Mouse (Mus musculus): ENCODE data around the gene 4921539E11Rik. TPM values are rescaled to one million over a fixed set of nuclear protein-coding genes. Genes with fewer than 3 reads are reported as not detected.
A peak's percentile ranks its signal among the peaks of the same experiment; 100 is the strongest.

Gene 4921539E11Rik
- polyA plus RNA-seq, 1 experiment: not detected

DNA sequence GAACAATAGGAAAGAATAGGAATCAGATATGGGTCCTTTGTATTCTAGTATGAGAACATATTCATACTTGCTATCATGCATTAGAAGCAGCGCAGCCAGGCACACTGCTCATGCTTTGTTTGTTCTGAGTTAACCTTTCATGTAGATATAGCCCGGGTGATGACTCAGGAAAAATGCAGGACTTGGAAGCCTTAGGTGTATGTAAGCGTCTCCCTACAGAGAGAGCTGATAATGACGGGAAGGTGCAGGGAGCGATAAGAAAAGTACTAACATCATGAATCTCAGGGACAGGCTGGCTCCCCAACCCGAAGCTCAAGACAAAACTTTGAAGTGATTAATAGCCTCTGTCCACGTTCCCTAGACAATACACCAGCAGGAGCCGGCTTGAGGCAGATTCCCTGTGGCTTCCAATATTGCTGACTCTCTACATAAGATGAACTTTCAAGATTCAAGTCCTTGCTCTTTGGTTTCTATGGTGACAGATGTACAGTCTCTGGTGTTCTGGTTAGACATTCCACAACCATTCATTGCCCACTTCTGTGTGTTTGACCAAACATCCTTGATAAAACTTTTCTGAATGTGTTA, 26.8 kb downstream of the 4921539E11Rik start:
- Histone ChIP-seq H3K4me3 (ENCODE audit: insufficient read depth, low read depth, low read length) (no peak overlapping the region), H3K4me1 (ENCODE audit: control insufficient read depth, insufficient read depth, insufficient read length, low read length) (no peaks in the 10 kb centered on the region), H3K27ac (replicated peaks; ENCODE audit: low read depth, low read length) (no peak overlapping the region)

DNA sequence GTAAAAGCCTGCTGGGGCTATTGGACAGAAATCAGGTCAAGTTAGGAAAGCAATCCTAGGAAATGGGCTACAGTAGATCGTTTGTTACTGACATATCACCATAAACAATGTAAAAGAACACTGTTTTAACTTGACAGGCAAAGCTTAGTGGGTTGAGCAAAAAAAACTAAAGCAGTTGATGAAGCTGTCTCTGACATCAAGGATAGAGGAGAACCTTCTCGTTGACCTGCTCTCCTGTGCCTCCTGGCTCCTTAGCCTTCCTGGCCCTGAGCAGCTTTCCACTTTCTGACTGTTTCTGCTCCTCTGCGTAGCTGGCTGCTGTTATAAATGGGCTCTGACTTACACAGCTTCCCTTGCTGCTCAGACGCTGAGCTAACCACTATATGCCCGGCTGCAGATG, 27.3 kb downstream of the 4921539E11Rik start:
- Histone ChIP-seq H3K4me1 (ENCODE audit: control insufficient read depth, insufficient read depth, insufficient read length, low read length) (no peaks in the 10 kb centered on the region), H3K4me3 (ENCODE audit: insufficient read depth, low read depth, low read length) (no peak overlapping the region), H3K27ac (replicated peaks; ENCODE audit: low read depth, low read length) (no peak overlapping the region)

DNA sequence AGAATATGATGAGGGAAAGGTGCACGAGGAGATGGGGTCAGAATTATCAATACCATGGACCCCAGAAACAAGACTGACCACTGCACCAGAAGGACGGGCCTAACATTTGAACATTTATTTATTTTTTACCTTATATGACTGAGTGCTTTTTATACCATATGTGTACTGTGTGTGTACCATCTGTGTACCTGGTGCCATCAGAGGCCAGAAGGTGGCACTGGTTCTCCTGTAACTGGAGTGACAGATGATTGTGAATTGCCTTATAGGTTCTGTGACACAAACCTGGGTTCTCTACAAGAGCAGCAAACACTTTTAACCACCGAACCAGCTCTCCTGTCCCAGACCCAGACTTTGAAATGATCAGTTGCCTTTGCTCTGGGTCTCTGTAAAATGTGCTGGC, 31.8 kb downstream of the 4921539E11Rik start:
- Histone ChIP-seq H3K27ac (replicated peaks; ENCODE audit: low read depth, low read length) (no peak overlapping the region), H3K4me1 (ENCODE audit: control insufficient read depth, insufficient read depth, insufficient read length, low read length) (no peaks in the 10 kb centered on the region), H3K4me3 (ENCODE audit: insufficient read depth, low read depth, low read length) (no peak overlapping the region)

DNA sequence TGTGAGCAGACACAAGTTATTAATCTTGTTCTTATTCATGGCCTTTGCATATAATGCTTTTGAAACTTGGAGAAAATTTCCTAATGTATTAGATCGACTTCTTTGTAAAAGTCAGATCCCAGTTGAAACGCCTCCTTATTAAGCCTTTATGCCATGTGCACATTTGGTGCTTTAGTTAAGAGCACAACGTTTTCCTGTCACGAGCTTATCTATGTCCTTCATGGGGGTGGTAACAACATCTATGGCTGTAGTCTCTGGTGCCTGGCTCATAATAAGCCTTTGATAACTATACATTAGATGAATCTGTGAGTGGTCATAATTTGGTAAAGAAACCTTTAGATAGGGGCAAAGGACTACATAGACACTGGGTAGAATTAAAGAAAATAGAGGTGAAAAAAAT, 36.8 kb downstream of the 4921539E11Rik start:
- Histone ChIP-seq H3K27ac (replicated peaks; ENCODE audit: low read depth, low read length) (no peak overlapping the region), H3K4me1 (ENCODE audit: control insufficient read depth, insufficient read depth, insufficient read length, low read length) (no peaks in the 10 kb centered on the region), H3K4me3 (ENCODE audit: insufficient read depth, low read depth, low read length) (no peak overlapping the region)

DNA sequence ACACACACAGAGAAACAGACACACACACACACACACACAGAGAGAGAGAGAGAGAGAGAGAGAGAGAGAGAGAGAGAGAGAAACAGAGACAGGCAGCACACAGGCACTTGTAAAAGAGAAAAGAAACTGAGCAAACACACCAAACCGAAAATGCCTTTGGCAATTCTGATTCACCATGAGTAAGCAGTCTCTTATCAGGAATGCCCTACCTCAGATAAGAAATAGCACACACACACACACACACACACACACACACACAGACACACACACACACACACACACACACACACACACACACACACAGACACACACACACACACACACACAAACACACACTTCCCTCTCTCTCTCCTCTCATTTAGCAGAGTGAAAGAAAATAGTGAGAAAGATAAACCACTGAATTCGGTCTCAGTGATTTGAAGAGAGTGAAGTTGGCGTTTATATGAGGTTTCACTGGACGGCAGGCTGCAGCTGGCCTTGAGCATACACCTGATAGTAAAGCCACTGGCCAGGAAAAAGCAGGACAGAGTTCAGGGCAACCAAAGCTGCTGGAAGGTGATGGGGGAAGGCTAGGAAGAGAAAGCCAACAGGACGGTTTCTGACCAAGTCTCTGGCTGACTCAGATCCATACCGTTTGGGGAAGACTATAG, 41.1 kb downstream of the 4921539E11Rik start:
- Histone ChIP-seq H3K4me3 (ENCODE audit: insufficient read depth, low read depth, low read length) (no peak overlapping the region), H3K27ac (replicated peaks; ENCODE audit: low read depth, low read length) (no peak overlapping the region)

DNA sequence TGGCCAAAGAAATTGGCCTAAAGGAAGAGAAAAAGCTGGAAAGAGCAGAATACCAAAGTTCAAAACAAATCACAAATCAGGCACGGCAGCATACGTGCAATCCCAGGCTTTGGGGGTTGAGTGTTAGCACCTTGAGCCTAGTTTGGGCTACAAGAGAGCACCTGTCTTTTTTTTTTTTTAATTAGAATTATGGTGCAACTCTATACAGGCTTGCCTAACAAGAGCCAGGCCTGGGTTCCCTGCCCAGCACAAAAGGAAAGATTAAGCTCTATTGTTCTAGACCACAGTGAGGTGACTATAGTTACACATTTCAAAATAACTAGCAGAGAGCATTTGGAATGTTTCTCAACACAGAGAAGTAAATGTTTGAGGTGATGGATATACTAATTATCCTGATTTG, 42.9 kb downstream of the 4921539E11Rik start:
- Histone ChIP-seq H3K27ac (replicated peaks; ENCODE audit: low read depth, low read length) (no peak overlapping the region), H3K4me1 (ENCODE audit: control insufficient read depth, insufficient read depth, insufficient read length, low read length) (no peaks in the 10 kb centered on the region), H3K4me3 (ENCODE audit: insufficient read depth, low read depth, low read length) (no peak overlapping the region)

More for the DNA sequence above, 41.1 kb downstream of the 4921539E11Rik start:
- no peaks in the 10 kb centered on the region for H3K4me1 ChIP-seq (ENCODE audit: control insufficient read depth, insufficient read depth, insufficient read length, low read length)

DNA sequence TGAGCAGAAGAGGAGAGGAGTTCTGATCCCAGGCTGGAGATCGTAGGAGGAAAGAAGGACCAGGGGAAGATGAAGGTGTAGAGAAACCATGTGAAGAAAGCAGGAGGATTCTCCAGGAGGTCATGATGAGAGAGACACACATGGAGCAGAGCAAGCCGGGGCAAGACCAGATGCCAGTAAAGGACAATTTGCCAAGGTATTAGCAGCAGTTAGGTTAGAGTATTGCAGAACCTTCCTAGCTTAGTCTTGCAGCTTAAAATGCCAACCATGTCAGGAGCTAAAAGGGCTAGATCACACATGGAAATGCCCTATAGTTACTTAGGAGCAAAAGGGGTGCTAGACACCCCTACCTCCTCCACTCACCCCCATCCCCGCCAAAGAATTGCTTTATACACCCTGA, 43.4 kb downstream of the 4921539E11Rik start:
- Histone ChIP-seq H3K4me1 (ENCODE audit: control insufficient read depth, insufficient read depth, insufficient read length, low read length) (no peaks in the 10 kb centered on the region), H3K4me3 (ENCODE audit: insufficient read depth, low read depth, low read length) (no peak overlapping the region), H3K27ac (replicated peaks; ENCODE audit: low read depth, low read length) (no peak overlapping the region)

DNA sequence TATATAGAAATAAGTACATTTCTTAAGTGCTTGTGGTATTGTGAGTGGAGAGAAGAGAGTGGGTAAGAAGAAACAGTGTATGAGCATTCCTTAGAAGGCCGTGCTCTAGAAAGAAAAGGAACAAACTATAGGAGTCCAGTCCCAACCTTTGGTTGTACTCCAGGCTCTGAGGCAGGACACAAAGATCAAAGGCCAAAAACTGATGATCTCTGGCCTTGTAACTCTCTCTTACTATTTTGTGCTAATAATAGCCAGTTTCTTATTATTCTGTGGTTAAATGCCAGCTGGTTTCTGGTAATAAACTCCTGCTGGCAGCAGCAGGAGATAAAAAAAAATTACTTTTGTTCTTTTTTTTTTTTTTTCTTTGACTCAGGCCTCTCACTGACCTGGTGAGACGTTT, 58.5 kb downstream of the 4921539E11Rik start:
- Histone ChIP-seq H3K4me3 (ENCODE audit: insufficient read depth, low read depth, low read length) (no peak overlapping the region), H3K4me1 (ENCODE audit: control insufficient read depth, insufficient read depth, insufficient read length, low read length) (no peaks in the 10 kb centered on the region), H3K27ac (replicated peaks; ENCODE audit: low read depth, low read length) (no peak overlapping the region)

DNA sequence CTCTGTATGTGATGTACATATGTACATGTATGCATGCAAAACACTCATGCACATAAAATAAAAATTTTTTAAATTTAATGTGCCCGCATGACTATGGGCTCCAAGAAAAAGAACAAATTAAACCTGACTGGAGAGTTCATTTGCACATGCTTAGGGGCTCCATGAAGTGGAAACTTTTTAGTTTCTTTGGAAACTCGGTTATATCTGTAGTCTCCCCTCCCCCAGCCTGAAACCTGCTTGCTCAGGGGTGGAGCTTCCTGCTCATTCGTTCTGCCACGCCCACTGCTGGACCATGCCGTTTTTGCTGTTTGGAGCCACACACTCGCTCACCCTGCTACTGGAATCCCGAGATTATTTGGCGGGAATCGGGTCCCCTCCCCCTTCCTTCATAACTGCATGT, 67.8 kb downstream of the 4921539E11Rik start:
- H3K4me3 ChIP-seq (ENCODE audit: insufficient read depth, low read depth, low read length): no peak overlapping the region
- no peak overlapping the region for H3K27ac ChIP-seq (replicated peaks; ENCODE audit: low read depth, low read length)
- H3K4me1 ChIP-seq (ENCODE audit: control insufficient read depth, insufficient read depth, insufficient read length, low read length): no peaks in the 10 kb centered on the region

DNA sequence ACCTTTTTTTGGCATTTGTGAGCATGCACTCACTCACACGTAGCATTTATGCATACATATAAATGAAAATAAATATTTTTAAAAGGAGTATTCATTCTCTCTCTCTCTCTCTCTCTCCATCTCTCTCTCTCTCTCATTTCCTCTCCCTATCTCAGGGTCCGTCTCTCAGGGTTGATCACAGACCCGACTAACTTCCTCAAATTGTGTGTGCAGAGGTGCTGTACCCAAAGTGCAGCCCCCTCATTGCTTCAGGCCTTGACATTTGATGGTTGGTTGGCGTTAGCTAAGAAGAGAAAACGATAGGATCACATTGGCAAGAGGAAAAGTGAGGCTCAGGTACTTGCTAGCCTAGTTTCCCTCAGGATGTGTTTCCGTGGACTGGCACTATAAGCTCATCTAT, 68.9 kb downstream of the 4921539E11Rik start:
- Histone ChIP-seq H3K27ac (replicated peaks; ENCODE audit: low read depth, low read length) (no peak overlapping the region), H3K4me1 (ENCODE audit: control insufficient read depth, insufficient read depth, insufficient read length, low read length) (no peaks in the 10 kb centered on the region), H3K4me3 (ENCODE audit: insufficient read depth, low read depth, low read length) (no peak overlapping the region)

DNA sequence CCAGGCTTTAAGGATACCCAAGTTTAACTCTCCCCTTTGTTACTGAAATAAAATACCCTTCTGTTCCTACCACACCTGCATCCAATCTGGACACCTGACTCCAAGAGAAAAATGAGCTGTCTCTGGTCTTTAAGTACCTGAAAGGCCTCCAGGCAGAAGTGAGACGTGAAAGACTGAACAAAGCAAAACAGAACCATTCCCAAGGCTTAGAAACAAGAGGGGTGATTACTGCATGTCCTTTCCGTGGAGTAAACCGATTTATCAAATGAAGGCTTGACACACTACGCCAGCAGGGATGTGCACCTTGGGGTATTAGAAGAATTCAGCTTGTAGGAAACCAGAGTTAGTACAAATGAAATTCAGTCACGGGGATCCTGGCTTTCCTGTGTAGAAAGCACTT, 71.7 kb downstream of the 4921539E11Rik start:
- H3K4me3 ChIP-seq (ENCODE audit: insufficient read depth, low read depth, low read length): no peak overlapping the region
- H3K4me1 ChIP-seq (ENCODE audit: control insufficient read depth, insufficient read depth, insufficient read length, low read length): no peaks in the 10 kb centered on the region
- H3K27ac ChIP-seq (replicated peaks; ENCODE audit: low read depth, low read length): no peak overlapping the region

DNA sequence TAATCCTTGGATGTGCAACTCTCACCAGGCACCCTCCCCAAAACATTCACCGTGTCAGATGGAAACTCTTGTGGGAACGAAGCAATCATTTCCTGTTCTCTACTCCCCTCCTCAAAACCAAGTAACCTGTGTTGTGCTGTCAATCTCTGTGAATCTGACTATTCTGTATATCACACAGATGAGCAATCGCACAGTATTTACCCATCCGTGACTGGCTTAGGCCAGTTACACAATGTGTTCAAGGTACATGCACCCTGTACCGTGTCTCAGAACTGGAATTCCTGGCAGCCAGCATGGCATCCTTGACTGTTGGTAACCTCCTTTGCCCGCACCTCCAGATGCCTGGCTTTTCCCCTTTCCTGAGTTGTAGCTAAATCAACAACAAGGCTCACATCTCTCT, 74.6 kb downstream of the 4921539E11Rik start:
- Histone ChIP-seq H3K27ac (replicated peaks; ENCODE audit: low read depth, low read length) (no peak overlapping the region), H3K4me1 (ENCODE audit: control insufficient read depth, insufficient read depth, insufficient read length, low read length) (no peaks in the 10 kb centered on the region), H3K4me3 (ENCODE audit: insufficient read depth, low read depth, low read length) (no peak overlapping the region)

DNA sequence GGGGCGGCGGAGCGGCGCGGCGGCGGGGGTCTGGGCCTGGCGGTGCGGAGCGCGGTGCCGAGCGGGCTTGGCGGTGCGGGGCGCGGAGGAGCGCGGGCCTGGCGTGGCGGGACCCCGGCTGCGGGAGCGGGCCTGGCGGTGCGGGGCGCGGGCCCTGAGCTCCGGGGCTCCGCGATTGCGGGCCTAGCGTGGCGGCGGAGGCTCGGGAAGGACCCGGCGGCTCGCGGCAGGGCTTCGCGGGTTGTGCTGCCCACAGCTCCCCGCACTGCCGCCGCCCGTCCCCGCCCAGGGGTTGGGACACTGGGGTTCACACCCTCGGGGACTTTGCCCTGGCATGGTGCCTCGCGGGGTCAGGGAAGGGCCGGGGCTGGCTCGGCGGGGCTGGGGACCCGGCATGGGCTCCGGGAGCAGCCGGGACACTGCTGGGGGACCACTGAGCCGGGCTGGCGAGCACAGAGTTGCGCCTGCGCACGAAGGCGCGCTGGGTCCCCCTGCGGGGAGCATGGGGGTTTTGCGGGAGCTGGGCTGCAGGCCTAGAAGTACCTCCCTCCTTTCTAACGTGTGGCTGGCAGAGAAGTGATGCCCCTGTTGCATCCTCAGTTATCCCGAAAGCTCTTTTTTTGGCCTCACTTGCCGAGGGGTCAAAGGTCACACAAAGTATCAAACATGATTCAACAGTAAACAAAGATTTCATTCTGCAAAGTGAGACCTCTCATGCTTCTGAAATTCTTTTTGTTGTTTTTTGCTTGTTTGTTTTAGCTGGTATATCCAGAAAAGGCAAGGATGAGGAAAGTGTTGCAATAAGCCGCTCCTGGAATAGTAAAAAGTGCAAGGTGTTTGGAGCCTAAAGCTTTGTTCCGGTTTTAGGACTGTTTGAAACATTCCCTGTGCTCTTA, 75.5 kb downstream of the 4921539E11Rik start, which contains the start of gene Slc35d1:
TSS of gene Slc35d1 (minus strand) at position 240 of the 896 bp plus-strand sequence.
- peak within 1 kb of the TSS; percentile 90 for H3K27ac ChIP-seq (replicated peaks; ENCODE audit: low read depth, low read length)
- H3K4me1 ChIP-seq (ENCODE audit: control insufficient read depth, insufficient read depth, insufficient read length, low read length): no peaks in the 10 kb centered on the region
- peak within 1 kb of the TSS; percentile 99 for H3K4me3 ChIP-seq (ENCODE audit: insufficient read depth, low read depth, low read length)

DNA sequence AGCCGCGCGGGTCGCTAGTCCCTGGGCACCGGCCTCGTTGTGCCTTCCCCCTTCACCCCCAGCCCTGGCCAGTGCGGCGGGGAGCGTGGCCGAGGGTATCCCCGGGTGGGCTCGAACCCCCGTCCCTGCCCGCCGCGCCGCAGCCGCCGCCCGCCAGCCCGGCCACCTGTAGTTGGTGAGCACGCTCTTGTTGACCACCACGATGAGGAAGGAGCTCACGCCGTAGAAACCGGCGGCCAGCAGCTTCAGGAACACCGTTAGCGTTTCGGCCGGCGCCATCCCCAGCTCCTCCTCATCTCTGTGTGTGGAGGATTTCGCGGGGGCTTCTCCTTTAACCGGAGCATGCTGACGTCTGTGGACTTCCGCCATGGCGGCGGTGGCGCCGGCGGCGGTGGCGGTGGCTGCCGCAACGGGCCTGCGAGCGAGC, 76.2 kb downstream of the 4921539E11Rik start:
- Histone ChIP-seq H3K27ac (replicated peaks; ENCODE audit: low read depth, low read length) (peak overlapping the region; percentile 90), H3K4me1 (ENCODE audit: control insufficient read depth, insufficient read depth, insufficient read length, low read length) (no peaks in the 10 kb centered on the region), H3K4me3 (ENCODE audit: insufficient read depth, low read depth, low read length) (peak overlapping the region; percentile 99)

DNA sequence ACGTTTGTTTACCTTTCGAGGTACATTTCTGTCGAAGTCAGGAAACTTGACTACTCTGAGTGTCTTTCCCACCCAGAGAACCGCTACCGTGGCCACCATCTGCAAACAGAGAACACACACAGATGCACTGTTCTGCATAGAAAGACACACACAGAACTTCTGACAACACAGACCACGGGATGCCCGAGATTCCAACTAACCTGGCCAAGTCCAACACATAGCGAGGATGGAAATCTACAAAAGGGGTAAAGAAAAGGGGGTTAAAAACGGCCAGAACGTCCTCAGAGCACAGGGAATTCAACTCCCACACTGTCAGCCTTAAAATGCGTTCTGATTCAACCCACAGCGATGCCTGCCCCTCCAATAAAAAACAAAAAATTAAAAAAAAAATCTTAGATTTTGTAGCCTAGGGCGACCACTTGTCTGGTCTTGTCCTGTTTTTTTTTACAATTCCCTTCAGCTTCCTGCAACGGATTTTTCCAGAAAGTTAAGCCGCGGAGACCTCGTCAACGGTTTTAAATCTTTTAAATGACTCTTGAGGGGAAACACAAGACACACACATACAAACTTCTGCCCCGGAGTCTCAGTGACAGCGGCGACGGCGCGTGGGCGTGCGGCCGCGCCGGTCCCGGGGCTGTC, 76.7 kb downstream of the 4921539E11Rik start:
- Histone ChIP-seq H3K27ac (replicated peaks; ENCODE audit: low read depth, low read length) (peak overlapping the region; percentile 90), H3K4me3 (ENCODE audit: insufficient read depth, low read depth, low read length) (peak overlapping the region; percentile 99), H3K4me1 (ENCODE audit: control insufficient read depth, insufficient read depth, insufficient read length, low read length) (no peaks in the 10 kb centered on the region)

All from brown adipose tissue, adult 24 weeks (tissue).